Mouse (Mus musculus): ENCODE data around the gene Eef2.

DNA sequence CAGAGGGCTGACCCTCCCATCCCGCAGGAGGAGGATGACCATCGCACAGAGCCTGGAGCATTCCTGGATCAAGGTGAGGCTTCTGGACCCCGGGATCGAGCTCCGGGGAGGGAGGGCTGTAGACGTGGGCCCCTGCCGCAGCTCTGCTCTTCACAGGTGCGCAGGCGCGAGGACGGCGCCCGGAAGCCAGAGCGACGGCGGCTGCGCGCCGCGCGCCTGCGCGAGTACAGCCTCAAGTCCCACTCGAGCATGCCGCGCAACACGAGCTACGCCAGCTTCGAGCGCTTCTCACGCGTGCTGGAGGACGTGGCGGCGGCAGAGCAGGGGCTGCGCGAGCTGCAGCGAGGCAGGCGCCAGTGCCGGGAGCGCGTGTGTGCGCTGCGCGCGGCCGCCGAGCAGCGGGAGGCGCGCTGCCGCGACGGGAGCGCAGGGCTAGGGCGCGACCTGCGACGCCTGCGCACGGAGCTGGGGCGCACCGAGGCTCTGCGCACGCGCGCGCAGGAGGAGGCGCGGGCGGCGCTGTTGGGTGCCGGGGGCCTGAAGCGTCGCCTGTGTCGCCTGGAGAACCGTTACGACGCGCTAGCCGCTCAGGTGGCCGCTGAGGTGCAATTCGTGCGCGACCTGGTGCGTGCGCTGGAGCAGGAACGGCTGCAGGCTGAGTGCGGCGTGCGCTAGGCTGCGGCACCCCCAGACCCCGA is 16.0 kb downstream of the Eef2 start:
- TF ChIP-seq CTCF (IDR thresholded peaks at IDR 0.05; ENCODE audit: low read depth, low read length), result no peak
- TF ChIP-seq GATA1 (IDR thresholded peaks at IDR 0.05; ENCODE audit: borderline replicate concordance, low read length), result no peak
- no peak for TF ChIP-seq GATA2 (IDR thresholded peaks at IDR 0.05; ENCODE audit: borderline replicate concordance, low read depth, low read length)
